Mouse (Mus musculus): ENCODE measurements around the gene Hspa1b.
A peak's percentile ranks its signal among the peaks of the same experiment; 100 is the strongest.

The Hspa1b gene

GRCm38 (mm10) chr17:34922939-34923338, 36.1 kb downstream of the Hspa1b start:
- peak; percentile 68 for DNase-seq

DNA sequence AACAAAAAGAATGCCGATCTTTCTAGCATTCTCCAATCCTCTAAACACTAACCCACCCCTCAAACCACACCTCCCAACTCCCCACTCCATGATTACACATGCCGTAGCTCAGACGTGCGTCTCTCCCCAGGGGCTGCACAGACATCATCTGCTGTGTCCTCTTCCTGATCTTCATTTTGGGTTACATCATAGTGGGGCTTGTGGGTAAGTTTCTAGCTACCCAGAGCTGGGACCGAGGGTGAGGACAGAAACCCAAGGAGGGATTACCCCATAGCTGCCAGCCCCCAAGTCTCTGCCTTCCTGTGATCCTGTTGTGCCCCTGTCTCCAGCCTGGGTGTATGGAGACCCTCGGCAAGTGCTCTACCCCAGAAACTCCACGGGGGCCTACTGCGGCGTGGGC, 41.9 kb downstream of the Hspa1b start:
- no peak for DNase-seq

- DNase-seq = no peak
Observed at GRCm38 (mm10) chr17:34916316-34916715, 42.7 kb downstream of the Hspa1b start.

- no peak for DNase-seq
Observed at GRCm38 (mm10) chr17:34915410-34915831, 43.6 kb downstream of the Hspa1b start.

DNA sequence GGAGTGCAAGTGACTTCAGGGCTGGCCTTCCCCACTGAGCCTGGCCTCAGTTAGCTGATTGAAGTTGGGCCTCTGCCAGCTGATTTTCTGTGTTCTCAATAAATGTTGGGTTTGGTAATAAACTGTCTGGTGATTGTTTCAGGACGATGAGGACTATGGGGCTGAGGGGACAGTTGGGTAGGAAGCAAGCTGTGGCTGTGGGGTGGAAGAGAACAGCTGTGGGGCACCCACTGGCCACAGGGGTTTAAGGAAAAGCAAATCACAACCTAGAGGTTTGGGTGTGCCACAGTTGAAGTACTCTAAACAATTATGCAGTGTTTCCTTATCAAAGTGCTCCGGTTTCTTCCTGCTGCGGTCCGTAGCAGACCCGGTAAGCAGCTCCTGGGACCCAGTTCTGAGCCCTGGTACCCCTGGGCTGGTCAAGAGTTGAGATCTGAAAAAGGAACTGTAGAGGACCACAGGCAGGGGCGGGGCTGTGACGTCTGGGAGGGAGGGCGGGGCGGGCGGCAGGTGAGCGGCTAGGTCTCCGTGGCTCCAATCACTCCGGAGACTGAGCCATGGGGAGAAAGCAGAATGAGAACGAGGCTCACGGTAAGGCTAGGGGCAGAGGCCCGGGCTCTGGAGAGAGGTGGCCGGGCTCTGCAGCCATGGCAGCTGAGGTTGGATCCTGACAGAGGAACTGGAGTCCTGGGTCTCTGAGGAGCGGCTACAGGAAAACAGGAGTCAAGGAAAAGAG, 44.9 kb downstream of the Hspa1b start, which contains the start of gene Slc44a4:
Gene Slc44a4, plus strand, starts transcription at position 537 of the 736 bp plus-strand sequence.
- DNase-seq = no peak

DNA sequence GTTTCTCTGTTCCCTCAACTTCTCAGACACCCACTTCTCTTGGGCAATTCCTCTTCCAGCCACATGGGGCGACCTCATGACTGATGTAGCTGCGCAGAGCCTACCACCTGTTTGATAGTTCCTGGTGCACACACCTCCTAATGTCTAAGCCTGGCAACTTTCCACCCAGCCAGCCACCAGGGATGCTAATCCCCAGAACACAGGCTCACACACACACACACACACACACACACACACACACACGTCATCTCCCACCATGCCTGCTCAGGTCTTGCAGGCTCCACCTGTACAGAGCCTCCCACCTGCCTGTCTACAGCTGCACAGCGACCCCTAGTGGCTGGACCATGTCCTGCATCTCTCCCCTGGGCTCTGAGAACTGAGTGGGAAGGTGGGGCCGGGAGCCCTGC, 47.1 kb downstream of the Hspa1b start:
- peak; percentile 95 for DNase-seq

DNA sequence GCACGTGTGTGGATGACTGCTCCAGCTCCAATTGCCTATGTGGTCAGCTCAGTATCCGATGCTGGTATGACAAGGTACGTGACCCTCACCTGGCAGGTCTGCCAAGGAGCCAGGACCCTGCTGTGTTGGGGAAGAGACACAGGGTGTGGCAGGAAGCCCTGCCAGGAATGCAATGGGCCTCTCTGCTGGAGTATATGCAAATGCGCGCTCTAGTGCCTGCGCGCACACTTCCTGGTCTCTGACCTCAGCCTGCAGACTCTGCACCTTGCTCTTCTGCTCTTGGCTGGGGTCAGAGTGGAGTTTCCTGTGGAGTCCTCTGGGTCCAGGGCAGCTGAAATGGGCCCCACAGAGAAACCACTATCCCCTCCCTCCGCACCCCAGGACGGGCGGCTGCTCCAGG, 48.1 kb downstream of the Hspa1b start:
- no peak for DNase-seq

Data from thymus, postnatal 4 days (tissue).